Mouse (Mus musculus): Measurements from ENCODE around the gene Fblim1. TPM values are rescaled to one million over a fixed set of nuclear protein-coding genes. Genes with fewer than 3 reads are reported as not detected.
A peak's percentile ranks its signal among the peaks of the same experiment; 100 is the strongest.

The Fblim1 gene
- polyA plus RNA-seq, 1 experiment from 2014 or later: 61.3 TPM

- no peak for ATAC-seq (replicated peaks; ENCODE audit: insufficient number of reproducible peaks, low FRiP score, low TSS enrichment, low read depth)
- 49% methylated on average over 12 of the region's 12 CpGs for WGBS
- peak overlapping the region; percentile 94 for H3K27ac ChIP-seq (replicated peaks; ENCODE audit: low read depth, low read length)
- peak overlapping the region; percentile 94 for H3K4me3 ChIP-seq (ENCODE audit: low read depth, low read length)
- H3K27me3 ChIP-seq (ENCODE audit: control insufficient read depth, insufficient read depth, low read length): no peaks in the 10 kb centered on the region
- H3K9me3 ChIP-seq (replicated peaks; ENCODE audit: control insufficient read depth, low read length): no peaks in the 10 kb centered on the region
- peak overlapping the region; percentile 32 for H3K4me2 ChIP-seq (ENCODE audit: low read depth, low read length)
- peak overlapping the region; percentile 92 for H3K9ac ChIP-seq (replicated peaks; ENCODE audit: low read length)
- no peaks in the 10 kb centered on the region for H3K36me3 ChIP-seq (replicated peaks; ENCODE audit: control insufficient read depth, insufficient read depth, low read depth, low read length)
- no peak for DNase-seq (ENCODE audit: low spot score)
- H3K4me1 ChIP-seq (ENCODE audit: control insufficient read depth, insufficient read depth, low read length): no peaks in the 10 kb centered on the region
These were observed 66.6 kb downstream of the Fblim1 start for GRCm38 (mm10) chr4:141539213-141539767.

GRCm38 (mm10) chr4:141538408-141539212 lies 67.3 kb downstream of the Fblim1 start, which contains the start of gene Spen:
TSS of gene Spen (minus strand) at chr4:141538597.
- peak; percentile 97 for DNase-seq (ENCODE audit: low spot score)
- peak within 1 kb of the TSS; percentile 92 for H3K9ac ChIP-seq (replicated peaks; ENCODE audit: low read length)
- H3K4me2 ChIP-seq (ENCODE audit: low read depth, low read length): peak within 1 kb of the TSS; percentile 96
- H3K4me3 ChIP-seq (ENCODE audit: low read depth, low read length): peak within 1 kb of the TSS; percentile 94
- no peaks in the 10 kb centered on the region for H3K4me1 ChIP-seq (ENCODE audit: control insufficient read depth, insufficient read depth, low read length)
- no peaks in the 10 kb centered on the region for H3K27me3 ChIP-seq (ENCODE audit: control insufficient read depth, insufficient read depth, low read length)
- WGBS: 0% methylated on average over 34 of the region's 88 CpGs
- ATAC-seq (replicated peaks; ENCODE audit: insufficient number of reproducible peaks, low FRiP score, low TSS enrichment, low read depth): peak; percentile 77
- no peaks in the 10 kb centered on the region for H3K36me3 ChIP-seq (replicated peaks; ENCODE audit: control insufficient read depth, insufficient read depth, low read depth, low read length)
- no peaks in the 10 kb centered on the region for H3K9me3 ChIP-seq (replicated peaks; ENCODE audit: control insufficient read depth, low read length)
- peak within 1 kb of the TSS; percentile 94 for H3K27ac ChIP-seq (replicated peaks; ENCODE audit: low read depth, low read length)

GRCm38 (mm10) chr4:141537706-141538407 lies 68.0 kb downstream of the Fblim1 start:
- DNase-seq (ENCODE audit: low spot score): peak; percentile 39
- Histone ChIP-seq H3K36me3 (replicated peaks; ENCODE audit: control insufficient read depth, insufficient read depth, low read depth, low read length) (no peaks in the 10 kb centered on the region), H3K9ac (replicated peaks; ENCODE audit: low read length) (peak overlapping the region; percentile 92), H3K4me2 (ENCODE audit: low read depth, low read length) (peak overlapping the region; percentile 96), H3K4me1 (ENCODE audit: control insufficient read depth, insufficient read depth, low read length) (no peaks in the 10 kb centered on the region), H3K4me3 (ENCODE audit: low read depth, low read length) (peak overlapping the region; percentile 94), H3K9me3 (replicated peaks; ENCODE audit: control insufficient read depth, low read length) (no peaks in the 10 kb centered on the region), H3K27me3 (ENCODE audit: control insufficient read depth, insufficient read depth, low read length) (no peaks in the 10 kb centered on the region), H3K27ac (replicated peaks; ENCODE audit: low read depth, low read length) (peak overlapping the region; percentile 94)
- no peak for ATAC-seq (replicated peaks; ENCODE audit: insufficient number of reproducible peaks, low FRiP score, low TSS enrichment, low read depth)
- under 1% methylated on average over 85 of the region's 101 CpGs for WGBS

- H3K27ac ChIP-seq (replicated peaks; ENCODE audit: low read depth, low read length): peak overlapping the region; percentile 94
- peak overlapping the region; percentile 94 for H3K4me3 ChIP-seq (ENCODE audit: low read depth, low read length)
- no peak for ATAC-seq (replicated peaks; ENCODE audit: insufficient number of reproducible peaks, low FRiP score, low TSS enrichment, low read depth)
- H3K4me2 ChIP-seq (ENCODE audit: low read depth, low read length): peak overlapping the region; percentile 96
- no peaks in the 10 kb centered on the region for H3K9me3 ChIP-seq (replicated peaks; ENCODE audit: control insufficient read depth, low read length)
- no peaks in the 10 kb centered on the region for H3K4me1 ChIP-seq (ENCODE audit: control insufficient read depth, insufficient read depth, low read length)
- no peaks in the 10 kb centered on the region for H3K36me3 ChIP-seq (replicated peaks; ENCODE audit: control insufficient read depth, insufficient read depth, low read depth, low read length)
- H3K9ac ChIP-seq (replicated peaks; ENCODE audit: low read length): peak overlapping the region; percentile 92
- no peaks in the 10 kb centered on the region for H3K27me3 ChIP-seq (ENCODE audit: control insufficient read depth, insufficient read depth, low read length)
- under 1% methylated on average over 14 of the region's 14 CpGs for WGBS
- no peak for DNase-seq (ENCODE audit: low spot score)
These were observed 68.7 kb downstream of the Fblim1 start for GRCm38 (mm10) chr4:141537226-141537610.

GRCm38 (mm10) chr4:141536291-141537225 lies 69.3 kb downstream of the Fblim1 start:
- Histone ChIP-seq H3K4me2 (ENCODE audit: low read depth, low read length) (peak overlapping the region; percentile 96), H3K36me3 (replicated peaks; ENCODE audit: control insufficient read depth, insufficient read depth, low read depth, low read length) (no peaks in the 10 kb centered on the region), H3K27ac (replicated peaks; ENCODE audit: low read depth, low read length) (peak overlapping the region; percentile 94), H3K4me3 (ENCODE audit: low read depth, low read length) (peak overlapping the region; percentile 94), H3K9me3 (replicated peaks; ENCODE audit: control insufficient read depth, low read length) (no peaks in the 10 kb centered on the region), H3K9ac (replicated peaks; ENCODE audit: low read length) (peak overlapping the region; percentile 92), H3K27me3 (ENCODE audit: control insufficient read depth, insufficient read depth, low read length) (no peaks in the 10 kb centered on the region), H3K4me1 (ENCODE audit: control insufficient read depth, insufficient read depth, low read length) (no peaks in the 10 kb centered on the region)
- under 1% methylated on average over 61 of the region's 61 CpGs for WGBS
- DNase-seq (ENCODE audit: low spot score) (peak; percentile 80), ATAC-seq (replicated peaks; ENCODE audit: insufficient number of reproducible peaks, low FRiP score, low TSS enrichment, low read depth) (peak; percentile 79)

GRCm38 (mm10) chr4:141534947-141535680 lies 70.8 kb downstream of the Fblim1 start:
- H3K27ac ChIP-seq (replicated peaks; ENCODE audit: low read depth, low read length): no peak overlapping the region
- H3K27me3 ChIP-seq (ENCODE audit: control insufficient read depth, insufficient read depth, low read length): no peaks in the 10 kb centered on the region
- H3K9ac ChIP-seq (replicated peaks; ENCODE audit: low read length): no peak overlapping the region
- peak overlapping the region; percentile 14; the same call in 1 of the 2 replicates for H3K4me2 ChIP-seq (ENCODE audit: low read depth, low read length)
- no peaks in the 10 kb centered on the region; the same call in 1 of the 2 replicates for H3K36me3 ChIP-seq (replicated peaks; ENCODE audit: control insufficient read depth, insufficient read depth, low read depth, low read length)
- ATAC-seq (replicated peaks; ENCODE audit: insufficient number of reproducible peaks, low FRiP score, low TSS enrichment, low read depth) (no peak), DNase-seq (ENCODE audit: low spot score) (peak; percentile 65)
- H3K4me3 ChIP-seq (ENCODE audit: low read depth, low read length): peak overlapping the region; percentile 11; the same call in 1 of the 2 replicates
- no peaks in the 10 kb centered on the region for H3K4me1 ChIP-seq (ENCODE audit: control insufficient read depth, insufficient read depth, low read length)
- no peaks in the 10 kb centered on the region for H3K9me3 ChIP-seq (replicated peaks; ENCODE audit: control insufficient read depth, low read length)
- 18% methylated on average over 10 of the region's 11 CpGs for WGBS

GRCm38 (mm10) chr4:141530979-141531378 lies 74.9 kb downstream of the Fblim1 start:
- H3K4me1 ChIP-seq (ENCODE audit: control insufficient read depth, insufficient read depth, low read length): no peaks in the 10 kb centered on the region
- WGBS: 79% methylated on average over 15 of the region's 15 CpGs
- no peak overlapping the region for H3K4me2 ChIP-seq (ENCODE audit: low read depth, low read length)
- no peak overlapping the region for H3K4me3 ChIP-seq (ENCODE audit: low read depth, low read length)
- DNase-seq (ENCODE audit: low spot score): no peak
- H3K9me3 ChIP-seq (replicated peaks; ENCODE audit: control insufficient read depth, low read length): no peaks in the 10 kb centered on the region
- H3K36me3 ChIP-seq (replicated peaks; ENCODE audit: control insufficient read depth, insufficient read depth, low read depth, low read length): no peaks in the 10 kb centered on the region; the same call in 1 of the 2 replicates
- H3K27me3 ChIP-seq (ENCODE audit: control insufficient read depth, insufficient read depth, low read length): no peaks in the 10 kb centered on the region
- H3K27ac ChIP-seq (replicated peaks; ENCODE audit: low read depth, low read length): no peak overlapping the region
- no peak for ATAC-seq (replicated peaks; ENCODE audit: insufficient number of reproducible peaks, low FRiP score, low TSS enrichment, low read depth)
- H3K9ac ChIP-seq (replicated peaks; ENCODE audit: low read length): no peak overlapping the region

Data from embryonic facial prominence, embryonic 11.5 days (tissue).